Mouse (Mus musculus): ENCODE data around the gene Ctrb1. TPM values are rescaled to one million over a fixed set of nuclear protein-coding genes. Genes with fewer than 3 reads are reported as not detected.

The Ctrb1 gene
- polyA plus RNA-seq, 1 experiment from 2014 or later = 0.32 TPM

DNA sequence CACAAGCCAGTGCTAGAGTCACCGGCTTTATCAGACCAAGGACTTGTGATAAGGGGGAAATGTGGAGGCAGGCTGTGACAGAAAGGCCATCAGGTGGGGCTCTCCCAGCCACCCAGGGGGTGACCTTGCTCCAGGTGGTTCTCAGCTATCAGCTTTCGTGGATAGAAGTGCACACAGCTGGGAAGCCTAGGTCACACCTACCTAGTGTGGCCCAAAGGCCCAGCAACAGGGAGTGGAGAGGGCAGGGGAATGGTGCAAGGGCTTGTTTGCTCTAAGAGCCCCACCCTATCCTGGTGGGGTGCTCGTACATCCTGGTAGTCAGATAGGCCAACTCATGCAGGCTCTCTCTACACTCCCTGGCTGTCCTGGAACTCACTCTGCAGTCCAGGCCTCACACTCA, 14.4 kb upstream of the Ctrb1 start:
- Histone ChIP-seq H3K4me2 (replicated peaks) (no peak overlapping the region), H3K27ac (replicated peaks) (no peak overlapping the region), H3K27me3 (no peaks in the 10 kb centered on the region), H3K4me1 (peaks cover 9% of the 10 kb centered on the region; the same call in 1 of the 2 replicates), H3K36me3 (peaks cover 6% of the 10 kb centered on the region), H3K9ac (no peak overlapping the region), H3K9me3 (replicated peaks) (no peaks in the 10 kb centered on the region), H3K4me3 (replicated peaks) (no peak overlapping the region)
- 66% methylated on average over 3 of the region's 3 CpGs for WGBS
- no peak for ATAC-seq (ENCODE audit: insufficient number of reproducible peaks, low FRiP score, low TSS enrichment, low read depth)

DNA sequence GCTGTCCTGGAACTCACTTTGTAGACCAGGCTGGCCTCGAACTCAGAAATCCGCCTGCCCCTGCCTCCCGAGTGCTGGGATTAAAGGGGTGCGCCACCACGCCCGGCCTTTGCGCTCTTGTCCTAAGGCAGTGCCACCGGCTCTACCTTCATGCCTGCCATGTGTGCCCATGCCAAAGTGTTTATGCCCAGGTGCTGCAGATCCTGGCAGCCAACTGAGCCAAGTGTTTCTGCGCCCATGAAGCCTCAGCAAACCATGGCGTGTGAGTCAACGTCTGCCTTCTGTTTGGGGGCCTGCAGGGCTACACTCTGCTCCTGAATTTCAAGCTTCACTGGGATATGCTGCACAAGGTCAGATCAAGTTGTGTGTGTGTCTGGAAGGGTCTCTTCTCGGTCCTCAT, 13.8 kb upstream of the Ctrb1 start:
- H3K36me3 ChIP-seq = peaks cover under 1% of the 10 kb centered on the region; the same call in 1 of the 2 replicates
- H3K27me3 ChIP-seq = no peaks in the 10 kb centered on the region
- H3K4me1 ChIP-seq = peaks cover 9% of the 10 kb centered on the region; the same call in 1 of the 2 replicates
- no peak overlapping the region for H3K4me3 ChIP-seq (replicated peaks)
- no peak overlapping the region for H3K9ac ChIP-seq
- no peaks in the 10 kb centered on the region for H3K9me3 ChIP-seq (replicated peaks)
- ATAC-seq (ENCODE audit: insufficient number of reproducible peaks, low FRiP score, low TSS enrichment, low read depth) = no peak
- H3K27ac ChIP-seq (replicated peaks) = no peak overlapping the region
- 89% methylated on average over 12 of the region's 12 CpGs for WGBS
- no peak overlapping the region for H3K4me2 ChIP-seq (replicated peaks)

DNA sequence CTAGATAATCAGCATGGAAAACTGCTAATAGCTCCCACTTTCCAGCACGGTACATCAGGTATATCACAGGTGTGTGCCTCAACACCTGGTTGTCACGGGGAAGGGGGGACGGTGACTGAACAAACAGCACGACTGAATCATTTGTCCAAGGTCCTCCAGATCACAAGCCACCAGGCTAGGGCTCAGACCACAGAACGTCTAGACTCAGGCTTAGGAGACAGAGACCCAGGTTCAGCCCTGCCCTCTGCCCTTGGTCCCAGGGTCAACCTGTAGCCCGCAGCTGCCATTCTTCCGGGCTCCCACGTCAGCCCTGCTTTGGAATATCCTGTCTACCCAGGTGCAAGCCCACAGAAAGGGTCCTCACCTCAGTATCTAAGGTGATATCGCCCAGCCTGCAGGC, 10.6 kb upstream of the Ctrb1 start:
- H3K4me2 ChIP-seq (replicated peaks) = no peak overlapping the region
- ATAC-seq (ENCODE audit: insufficient number of reproducible peaks, low FRiP score, low TSS enrichment, low read depth) = no peak
- no peak overlapping the region for H3K9ac ChIP-seq
- no peaks in the 10 kb centered on the region for H3K9me3 ChIP-seq (replicated peaks)
- H3K27ac ChIP-seq (replicated peaks) = no peak overlapping the region
- H3K36me3 ChIP-seq = no peaks in the 10 kb centered on the region
- no peaks in the 10 kb centered on the region for H3K4me1 ChIP-seq
- no peaks in the 10 kb centered on the region for H3K27me3 ChIP-seq
- H3K4me3 ChIP-seq (replicated peaks) = no peak overlapping the region
- 81% methylated on average over 9 of the region's 9 CpGs for WGBS

DNA sequence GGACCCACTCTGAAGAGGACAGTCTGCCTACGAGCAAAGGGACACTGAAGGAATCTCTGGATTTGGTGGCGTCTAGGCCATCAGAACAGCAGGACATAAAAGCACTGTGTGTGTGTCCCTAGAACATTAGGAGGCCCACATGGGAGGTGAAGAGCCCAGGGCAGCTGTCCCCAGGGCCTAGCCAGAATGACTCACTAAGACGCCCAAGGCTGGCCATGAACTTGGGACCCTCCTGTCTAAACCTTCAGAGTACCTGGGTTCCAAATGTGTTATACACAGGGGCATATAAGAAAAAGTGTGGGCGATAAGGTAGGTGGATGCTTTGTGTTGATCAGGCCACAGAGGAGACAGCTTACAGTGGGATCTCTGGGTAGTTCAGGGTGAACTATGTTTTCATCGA, 9.9 kb upstream of the Ctrb1 start:
- no peak for ATAC-seq (ENCODE audit: insufficient number of reproducible peaks, low FRiP score, low TSS enrichment, low read depth)
- H3K27ac ChIP-seq (replicated peaks) = no peak overlapping the region
- no peak overlapping the region for H3K9ac ChIP-seq
- no peak overlapping the region for H3K4me3 ChIP-seq (replicated peaks)
- H3K27me3 ChIP-seq = no peaks in the 10 kb centered on the region
- WGBS = 84% methylated on average over 5 of the region's 5 CpGs
- H3K4me2 ChIP-seq (replicated peaks) = no peak overlapping the region
- no peaks in the 10 kb centered on the region for H3K4me1 ChIP-seq
- no peaks in the 10 kb centered on the region for H3K36me3 ChIP-seq
- H3K9me3 ChIP-seq (replicated peaks) = no peaks in the 10 kb centered on the region

DNA sequence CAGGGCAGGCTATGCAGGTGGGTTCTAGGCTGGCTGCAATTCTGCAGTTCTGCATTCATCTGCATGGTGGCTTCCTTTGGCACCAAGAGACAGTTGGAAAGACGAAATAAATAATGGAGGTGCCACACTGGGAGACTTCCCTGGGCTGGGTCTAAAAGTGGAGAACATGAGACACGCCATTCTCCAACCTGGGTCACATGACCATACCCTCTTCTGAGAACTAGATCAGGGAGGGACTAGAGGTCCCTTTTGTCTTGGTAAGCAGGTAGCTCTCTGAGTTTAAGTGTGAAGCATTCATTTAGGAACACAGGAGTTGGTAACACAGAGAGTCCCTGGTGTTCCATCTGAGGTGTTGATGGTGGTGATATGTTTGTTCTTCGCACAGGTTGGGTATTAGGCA, 9.4 kb upstream of the Ctrb1 start:
- WGBS = 78% methylated on average over 3 of the region's 3 CpGs
- no peak for ATAC-seq (ENCODE audit: insufficient number of reproducible peaks, low FRiP score, low TSS enrichment, low read depth)
- no peaks in the 10 kb centered on the region for H3K36me3 ChIP-seq

GRCm38 (mm10) chr8:111699035-111699434, 8.2 kb upstream of the Ctrb1 start:
- Histone ChIP-seq H3K9me3 (replicated peaks) (no peaks in the 10 kb centered on the region), H3K27me3 (no peaks in the 10 kb centered on the region), H3K4me3 (replicated peaks) (no peak overlapping the region), H3K36me3 (no peaks in the 10 kb centered on the region), H3K9ac (no peak overlapping the region), H3K4me1 (no peaks in the 10 kb centered on the region), H3K4me2 (replicated peaks) (no peak overlapping the region), H3K27ac (replicated peaks) (no peak overlapping the region)
- no peak for ATAC-seq (ENCODE audit: insufficient number of reproducible peaks, low FRiP score, low TSS enrichment, low read depth)
- WGBS = 4% methylated on average over 1 of the region's 1 CpGs

More for the DNA sequence above, 9.4 kb upstream of the Ctrb1 start:
- H3K27me3 ChIP-seq = no peaks in the 10 kb centered on the region
- no peak overlapping the region for H3K9ac ChIP-seq
- H3K4me1 ChIP-seq = no peaks in the 10 kb centered on the region
- H3K4me2 ChIP-seq (replicated peaks) = no peak overlapping the region
- no peak overlapping the region for H3K4me3 ChIP-seq (replicated peaks)
- H3K27ac ChIP-seq (replicated peaks) = no peak overlapping the region
- H3K9me3 ChIP-seq (replicated peaks) = no peaks in the 10 kb centered on the region

- H3K9ac ChIP-seq = no peak overlapping the region
- H3K4me1 ChIP-seq = no peaks in the 10 kb centered on the region
- H3K36me3 ChIP-seq = no peaks in the 10 kb centered on the region
- no peak overlapping the region for H3K27ac ChIP-seq (replicated peaks)
- ATAC-seq (ENCODE audit: insufficient number of reproducible peaks, low FRiP score, low TSS enrichment, low read depth) = no peak
- WGBS = 81% methylated on average over 10 of the region's 10 CpGs
- H3K4me2 ChIP-seq (replicated peaks) = no peak overlapping the region
- H3K27me3 ChIP-seq = no peaks in the 10 kb centered on the region
- no peaks in the 10 kb centered on the region for H3K9me3 ChIP-seq (replicated peaks)
- no peak overlapping the region for H3K4me3 ChIP-seq (replicated peaks)
Measured at GRCm38 (mm10) chr8:111697655-111698054, 6.8 kb upstream of the Ctrb1 start.

DNA sequence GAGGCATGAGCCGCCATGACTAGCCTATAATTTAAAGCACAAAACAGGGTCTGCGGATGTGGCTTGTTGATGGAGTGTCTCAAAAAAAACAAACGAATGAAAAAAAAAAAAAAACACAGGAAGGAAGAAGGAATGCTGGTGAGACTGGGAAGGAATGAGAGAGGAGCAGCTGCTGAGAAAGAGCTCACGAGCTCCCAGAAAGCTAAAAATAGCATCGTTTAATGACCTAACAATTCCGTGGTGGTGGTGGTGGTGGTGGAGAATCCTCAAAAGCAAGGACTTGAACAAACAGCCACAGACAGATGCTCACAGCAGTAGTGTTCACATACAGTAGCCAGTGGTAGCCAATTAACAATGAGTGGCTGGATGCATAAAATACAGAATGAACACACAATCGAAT, 4.6 kb upstream of the Ctrb1 start:
- WGBS = 55% methylated on average over 7 of the region's 7 CpGs
- H3K27me3 ChIP-seq = no peaks in the 10 kb centered on the region
- no peaks in the 10 kb centered on the region for H3K4me1 ChIP-seq
- H3K36me3 ChIP-seq = no peaks in the 10 kb centered on the region
- H3K9me3 ChIP-seq (replicated peaks) = no peaks in the 10 kb centered on the region
- no peak overlapping the region for H3K4me2 ChIP-seq (replicated peaks)
- no peak overlapping the region for H3K9ac ChIP-seq
- H3K4me3 ChIP-seq (replicated peaks) = no peak overlapping the region
- H3K27ac ChIP-seq (replicated peaks) = no peak overlapping the region
- ATAC-seq (ENCODE audit: insufficient number of reproducible peaks, low FRiP score, low TSS enrichment, low read depth) = no peak

DNA sequence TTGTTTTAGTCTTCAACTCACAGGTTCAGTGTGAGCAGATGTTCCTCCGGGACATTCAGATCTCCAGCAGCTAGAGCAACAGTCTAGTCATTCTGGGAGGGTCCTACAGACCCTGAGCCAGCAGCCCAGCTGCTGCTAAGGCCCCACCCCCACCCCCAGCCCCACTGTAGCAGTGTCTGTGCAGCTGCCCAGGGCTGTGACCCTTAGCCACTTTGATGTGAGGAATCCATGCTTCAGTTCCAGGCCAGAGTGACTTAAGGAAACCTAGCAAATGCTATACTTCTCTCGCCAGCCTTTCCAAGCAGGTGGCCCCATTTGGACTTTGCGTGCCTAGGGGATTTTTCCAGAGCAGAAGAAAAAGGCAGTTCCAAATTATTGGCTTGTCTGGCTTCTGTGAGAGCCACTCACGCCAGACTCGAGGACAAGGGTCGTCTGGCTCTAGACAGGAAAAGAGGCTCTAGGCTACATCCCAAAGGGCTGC, 2.5 kb upstream of the Ctrb1 start:
- Histone ChIP-seq H3K4me2 (replicated peaks) (no peak overlapping the region), H3K36me3 (no peaks in the 10 kb centered on the region), H3K4me1 (no peaks in the 10 kb centered on the region), H3K27me3 (no peaks in the 10 kb centered on the region), H3K27ac (replicated peaks) (no peak overlapping the region), H3K9ac (no peak overlapping the region), H3K4me3 (replicated peaks) (no peak overlapping the region), H3K9me3 (replicated peaks) (no peaks in the 10 kb centered on the region)
- 44% methylated on average over 6 of the region's 6 CpGs for WGBS
- 0 out of 2 replicates have a peak, but pooled peaks have one; percentile 31 for ATAC-seq (ENCODE audit: insufficient number of reproducible peaks, low FRiP score, low TSS enrichment, low read depth)

DNA sequence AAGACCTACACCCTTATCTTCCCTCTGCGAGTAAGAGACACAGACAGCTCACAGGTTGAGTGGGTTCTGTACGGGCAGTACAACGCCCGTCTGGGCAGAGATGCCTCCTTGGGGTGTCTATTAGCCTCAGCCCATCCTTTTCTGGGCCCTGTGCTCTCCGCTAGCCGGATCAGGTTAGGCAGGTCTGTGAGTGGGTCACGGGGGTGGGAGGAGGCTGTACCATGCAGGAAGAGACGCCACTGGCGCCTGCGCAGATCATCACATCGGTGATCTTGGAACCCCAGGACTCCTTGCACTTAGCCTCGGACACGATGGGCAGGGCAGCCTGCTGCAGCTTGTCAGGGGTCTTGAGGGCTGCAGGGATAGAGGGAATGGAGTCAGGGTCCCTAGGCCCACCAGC, 3.9 kb downstream of the Ctrb1 start:
- H3K36me3 ChIP-seq = no peaks in the 10 kb centered on the region
- H3K9me3 ChIP-seq (replicated peaks) = no peaks in the 10 kb centered on the region
- no peak overlapping the region for H3K4me2 ChIP-seq (replicated peaks)
- ATAC-seq (ENCODE audit: insufficient number of reproducible peaks, low FRiP score, low TSS enrichment, low read depth) = no peak
- no peak overlapping the region for H3K9ac ChIP-seq
- no peaks in the 10 kb centered on the region for H3K4me1 ChIP-seq
- WGBS = 86% methylated on average over 13 of the region's 13 CpGs
- no peak overlapping the region for H3K4me3 ChIP-seq (replicated peaks)
- no peak overlapping the region for H3K27ac ChIP-seq (replicated peaks)
- H3K27me3 ChIP-seq = no peaks in the 10 kb centered on the region

GRCm38 (mm10) chr8:111682521-111682920, 8.3 kb downstream of the Ctrb1 start:
- H3K27me3 ChIP-seq = no peaks in the 10 kb centered on the region
- H3K9ac ChIP-seq = no peak overlapping the region
- H3K27ac ChIP-seq (replicated peaks) = no peak overlapping the region
- no peaks in the 10 kb centered on the region for H3K4me1 ChIP-seq
- no peak overlapping the region for H3K4me2 ChIP-seq (replicated peaks)
- WGBS = 25% methylated on average over 9 of the region's 9 CpGs
- ATAC-seq (ENCODE audit: insufficient number of reproducible peaks, low FRiP score, low TSS enrichment, low read depth) = no peak
- no peak overlapping the region for H3K4me3 ChIP-seq (replicated peaks)
- no peaks in the 10 kb centered on the region for H3K9me3 ChIP-seq (replicated peaks)
- no peaks in the 10 kb centered on the region for H3K36me3 ChIP-seq

GRCm38 (mm10) chr8:111681153-111681552, 9.7 kb downstream of the Ctrb1 start:
- H3K36me3 ChIP-seq = no peaks in the 10 kb centered on the region
- H3K27me3 ChIP-seq = no peaks in the 10 kb centered on the region
- no peaks in the 10 kb centered on the region for H3K4me1 ChIP-seq
- H3K9ac ChIP-seq = no peak overlapping the region
- 69% methylated on average over 11 of the region's 11 CpGs for WGBS
- 0 out of 2 replicates have a peak, but pooled peaks cover 4% of the 10 kb centered on the region for H3K9me3 ChIP-seq (replicated peaks)
- no peak for ATAC-seq (ENCODE audit: insufficient number of reproducible peaks, low FRiP score, low TSS enrichment, low read depth)
- H3K27ac ChIP-seq (replicated peaks) = no peak overlapping the region
- no peak overlapping the region for H3K4me3 ChIP-seq (replicated peaks)
- no peak overlapping the region for H3K4me2 ChIP-seq (replicated peaks)
